Mouse (Mus musculus) heart, postnatal 25 days (tissue): Measurements from ENCODE around the gene Gm9944. TPM values are rescaled to one million over a fixed set of nuclear protein-coding genes. Genes with fewer than 3 reads are reported as not detected.
A peak's percentile ranks its signal among the peaks of the same experiment; 100 is the strongest.

Source experiments
- DNase-seq: peaks from one replicate; pipeline ENCODE4 v3.0.0; 2022; ENCODE audit warnings: low spot score
- intact Hi-C: fragments of 180-260 bp; cut with DNase I; formaldehyde crosslinking; loops from one replicate; pipeline ENCODE4 v1.15.1; 2025
- total RNA-seq, 2 experiments: library from RNA; stranded (reverse); gene quantifications; 2 replicates each; pipeline ENCODE4 v1.2.3; 2021

Gm9944 gene
- not detected for total RNA-seq

GRCm38 (mm10) chr4:144453217-144453616, at the start of gene Gm9944:
Gene Gm9944 (minus strand): TSS chr4:144453317.
- intact Hi-C loops, result no loop called here
- no peak for DNase-seq

- intact Hi-C loops, result no loop called here
- DNase-seq, result no peak
Measured at GRCm38 (mm10) chr4:144493331-144493730, 40.2 kb upstream of the Gm9944 start.

GRCm38 (mm10) chr4:144468091-144468490, 15.0 kb upstream of the Gm9944 start:
- intact Hi-C loops, result no loop called here
- DNase-seq, result no peak

GRCm38 (mm10) chr4:144465206-144465605, 12.1 kb upstream of the Gm9944 start:
- no peak for DNase-seq
- intact Hi-C loops, result no loop called here

GRCm38 (mm10) chr4:144463656-144464055, 10.5 kb upstream of the Gm9944 start, which contains the start of gene Aadacl3:
Gene Aadacl3 (minus strand): TSS chr4:144463756.
- DNase-seq, result no peak
- intact Hi-C loops, result no loop called here

- intact Hi-C loops, result no loop called here
Measured at GRCm38 (mm10) chr4:144448546-144448945, 4.6 kb downstream of the Gm9944 start.

GRCm38 (mm10) chr4:144441582-144441981, 11.5 kb downstream of the Gm9944 start:
- intact Hi-C loops, result no loop called here
- DNase-seq, result no peak

More at GRCm38 (mm10) chr4:144448546-144448945, 4.6 kb downstream of the Gm9944 start:
- no peak for DNase-seq

GRCm38 (mm10) chr4:144441095-144441494, 12.0 kb downstream of the Gm9944 start:
- intact Hi-C loops, result no loop called here
- DNase-seq, result no peak

GRCm38 (mm10) chr4:144438672-144439071, 14.4 kb downstream of the Gm9944 start, which contains the start of gene 1700012P22Rik:
Gene 1700012P22Rik (minus strand): TSS chr4:144438772.
- no peak for DNase-seq
- intact Hi-C loops, result no loop called here

GRCm38 (mm10) chr4:144433216-144433615, 19.9 kb downstream of the Gm9944 start:
- DNase-seq, result no peak
- intact Hi-C loops, result no loop called here

- intact Hi-C loops, result no loop called here
- DNase-seq, result no peak
Measured at GRCm38 (mm10) chr4:144430723-144431122, 22.4 kb downstream of the Gm9944 start.

GRCm38 (mm10) chr4:144428868-144429267, 24.2 kb downstream of the Gm9944 start:
- intact Hi-C loops, result no loop called here
- DNase-seq, result no peak

- intact Hi-C loops, result no loop called here
Measured at GRCm38 (mm10) chr4:144424590-144424989, 28.5 kb downstream of the Gm9944 start.

GRCm38 (mm10) chr4:144420644-144421043, 32.5 kb downstream of the Gm9944 start:
- DNase-seq, result no peak
- intact Hi-C loops, result no loop called here

More at GRCm38 (mm10) chr4:144424590-144424989, 28.5 kb downstream of the Gm9944 start:
- no peak for DNase-seq

- DNase-seq, result no peak
- intact Hi-C loops, result no loop called here
Measured at GRCm38 (mm10) chr4:144408290-144408689, 44.8 kb downstream of the Gm9944 start, which contains the start of gene Pramef12. Gene Pramef12 (minus strand): TSS chr4:144408464.

GRCm38 (mm10) chr4:144406261-144406660, 46.9 kb downstream of the Gm9944 start:
- no peak for DNase-seq
- intact Hi-C loops, result no loop called here

GRCm38 (mm10) chr4:144404456-144405086, 48.5 kb downstream of the Gm9944 start:
- intact Hi-C loops, result no loop called here
- DNase-seq, result peak; percentile 2

Other genes with a start within 250 kb of the Gm9944 start
- gene C87977, start 240.0 kb downstream of the Gm9944 start, total RNA-seq, result not detected
- not detected for gene Pramel5, start 172.8 kb downstream of the Gm9944 start, total RNA-seq
- gene Gm13128, start 123.1 kb downstream of the Gm9944 start, total RNA-seq, result not detected
- not detected for gene Gm13119, start 95.4 kb downstream of the Gm9944 start, total RNA-seq
- gene Pramef20, start 75.4 kb downstream of the Gm9944 start, total RNA-seq, result not detected
- not detected for gene Pramef12, start 44.9 kb downstream of the Gm9944 start, total RNA-seq
- not detected for gene 1700012P22Rik, start 14.5 kb downstream of the Gm9944 start, total RNA-seq
- gene Aadacl3, start 10.4 kb upstream of the Gm9944 start, total RNA-seq, result not detected
- not detected for gene 9430007A20Rik, start 66.5 kb upstream of the Gm9944 start, total RNA-seq
- gene Gm13124, start 111.8 kb upstream of the Gm9944 start, total RNA-seq, result not detected
- gene Aadacl4, start 160.4 kb upstream of the Gm9944 start, total RNA-seq, result not detected
- gene Gm436, start 233.1 kb upstream of the Gm9944 start, total RNA-seq, result not detected